Mouse (Mus musculus) kidney, postnatal 0 days (tissue): ENCODE data around the gene Nmnat1. TPM values are rescaled to one million over a fixed set of nuclear protein-coding genes. Genes with fewer than 3 reads are reported as not detected.
A peak's percentile ranks its signal among the peaks of the same experiment; 100 is the strongest.

Experiments used
- ATAC-seq: fragments of 200-750 bp; cut with Nextera tagmentation; replicated peaks from 2 replicates; pipeline ENCODE4 v1.8.0; 2017; ENCODE audit warnings: low read depth, moderate number of reproducible peaks, moderate TSS enrichment, moderate library complexity; ENCODE audit not compliant: low FRiP score
- DNase-seq: peaks from one replicate; pipeline ENCODE4 v3.0.0-alpha.2; 2016; ENCODE audit warnings: low spot score
- H3K27ac ChIP-seq: fragments of 300-500 bp; sonication (generic); 2 replicates; pipeline ENCODE4 v1.5.1; 2014; ENCODE audit warnings: mild to moderate bottlenecking
- H3K27me3 ChIP-seq: fragments of 300-500 bp; sonication (generic); 2 replicates; pipeline ENCODE4 v1.6.1; 2014; ENCODE audit warnings: low read length, mixed read lengths; ENCODE audit not compliant: insufficient read depth
- H3K36me3 ChIP-seq: fragments of 300-500 bp; sonication (generic); 2 replicates; pipeline ENCODE4 v1.6.1; 2014; ENCODE audit warnings: low read length, mixed read lengths; ENCODE audit not compliant: insufficient read depth
- H3K4me1 ChIP-seq: fragments of 300-500 bp; sonication (generic); replicated peaks from 2 replicates; pipeline ENCODE4 v1.6.1; 2014; ENCODE audit warnings: antibody characterized with exemption, low read length, mixed read lengths; ENCODE audit not compliant: insufficient read depth
- H3K4me2 ChIP-seq: fragments of 300-500 bp; sonication (generic); 2 replicates; pipeline ENCODE4 v1.6.1; 2014; ENCODE audit warnings: mild to moderate bottlenecking, low read length, moderate library complexity, mixed read lengths
- H3K4me3 ChIP-seq: fragments of 300-500 bp; sonication (generic); replicated peaks from 2 replicates; pipeline ENCODE4 v1.5.1; 2014; ENCODE audit warnings: low read depth, low read length
- H3K9ac ChIP-seq: fragments of 300-500 bp; sonication (generic); 2 replicates; pipeline ENCODE4 v1.6.1; 2014; ENCODE audit warnings: low read depth, low read length
- H3K9me3 ChIP-seq: fragments of 300-500 bp; sonication (generic); replicated peaks from 2 replicates; pipeline ENCODE4 v1.6.1; 2016; ENCODE audit warnings: low read length, inconsistent platforms, mixed read lengths
- CTCF ChIP-seq: IDR thresholded peaks from 2 replicates; pipeline ENCODE4 v1.5.1; 2016; ENCODE audit warnings: antibody characterized with exemption, low read depth, mild to moderate bottlenecking, moderate library complexity
- WGBS: fragments of 180-500 bp; shearing (Covaris S2); extraction: QIAGEN DNeasy Blood & Tissue Kit; methylation state at CpG from one replicate; pipeline ENCODE4 v1.1.7; 2014; 5-methylcytosine and 5-hydroxymethylcytosine counted together
- polyA plus RNA-seq: library from polyadenylated mRNA; unstranded; fragments of >200 nt; fragmentation: Nextera tagmentation; extraction: Ambion mirVana; gene quantifications from 2 replicates; pipeline ENCODE4 v1.2.1, GENCODE M21; 2015

Gene Nmnat1
- polyA plus RNA-seq, 1 experiment from 2014 or later, result 9.6 TPM

DNA sequence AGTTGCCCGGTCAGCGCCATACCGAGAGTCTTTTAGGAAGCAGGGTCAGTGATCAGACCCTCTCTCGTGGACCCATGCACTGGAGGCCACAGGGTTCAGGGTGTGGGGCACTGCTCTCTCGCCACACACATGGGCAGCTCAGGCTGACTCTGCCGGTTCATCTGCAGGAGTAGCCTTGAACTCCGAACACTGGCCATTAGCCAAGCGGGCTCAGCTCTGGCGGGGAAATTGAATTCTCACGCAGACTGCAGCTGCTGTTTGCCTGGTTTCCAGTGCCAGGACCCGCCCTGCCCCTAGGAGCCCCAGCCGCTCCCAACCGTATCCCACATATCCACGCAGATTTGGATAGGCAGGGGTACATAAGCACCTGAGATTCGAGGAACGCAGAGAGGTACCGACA, 30.7 kb downstream of the Nmnat1 start:
- WGBS, result 84% methylated on average over 17 of the region's 17 CpGs
- H3K9ac ChIP-seq, result no peak overlapping the region
- H3K4me2 ChIP-seq, result no peak overlapping the region
- no peaks in the 10 kb centered on the region for H3K9me3 ChIP-seq
- H3K27me3 ChIP-seq, result no peaks in the 10 kb centered on the region
- H3K4me3 ChIP-seq, result no peak overlapping the region
- TF ChIP-seq CTCF, result no peak
- ATAC-seq (no peak), DNase-seq (no peak)
- H3K27ac ChIP-seq, result no peak overlapping the region
- no peaks in the 10 kb centered on the region for H3K36me3 ChIP-seq
- no peaks in the 10 kb centered on the region for H3K4me1 ChIP-seq

DNA sequence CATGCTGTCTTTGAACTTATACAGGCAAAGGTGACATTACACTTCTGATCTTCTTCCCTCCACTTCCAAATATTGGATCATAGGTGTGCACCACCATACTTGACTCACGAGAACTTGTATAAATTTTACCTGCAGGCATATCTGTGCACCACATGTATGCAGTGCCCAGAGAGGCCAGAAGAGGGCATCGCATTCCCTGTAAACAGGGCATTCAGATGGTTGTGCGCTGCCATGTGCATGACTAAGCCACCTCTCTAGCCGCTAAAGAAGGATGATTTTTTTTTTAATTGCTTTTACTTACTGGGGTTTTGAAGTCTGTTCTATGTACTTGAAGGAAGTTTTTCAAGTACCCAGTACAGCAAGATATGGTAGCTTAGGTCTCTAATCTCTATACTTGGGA, 31.3 kb downstream of the Nmnat1 start:
- H3K27me3 ChIP-seq, result no peaks in the 10 kb centered on the region
- no peak overlapping the region for H3K4me2 ChIP-seq
- no peak overlapping the region for H3K27ac ChIP-seq
- no peaks in the 10 kb centered on the region for H3K4me1 ChIP-seq
- no peak for ATAC-seq
- WGBS, result 87% methylated on average over 4 of the region's 4 CpGs
- H3K36me3 ChIP-seq, result no peaks in the 10 kb centered on the region
- H3K9ac ChIP-seq, result no peak overlapping the region
- no peaks in the 10 kb centered on the region for H3K9me3 ChIP-seq
- DNase-seq, result peak; percentile 37
- H3K4me3 ChIP-seq, result no peak overlapping the region
- TF ChIP-seq CTCF, result peak; percentile 62

DNA sequence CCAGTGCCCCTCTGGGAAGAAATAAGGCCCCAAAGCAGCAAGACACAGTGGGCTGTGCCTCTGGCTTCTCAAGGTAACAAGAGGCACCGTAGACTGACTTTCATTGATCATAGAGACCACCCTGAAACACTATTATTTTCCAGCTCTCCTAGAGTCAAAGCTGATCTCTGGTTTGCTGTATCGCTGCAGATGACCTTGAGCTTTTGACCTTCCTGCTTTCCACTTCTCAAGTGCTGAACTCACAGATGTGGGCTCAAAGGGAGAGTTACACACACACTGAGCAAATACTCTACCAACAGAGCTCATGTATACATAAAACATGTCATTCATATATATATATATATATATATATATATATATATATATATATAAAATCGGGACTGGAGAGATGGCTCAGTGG, 34.4 kb downstream of the Nmnat1 start:
- H3K9ac ChIP-seq, result no peak overlapping the region
- ATAC-seq, result no peak
- H3K4me3 ChIP-seq, result no peak overlapping the region
- H3K4me1 ChIP-seq, result 0 out of 2 replicates have a peak, but pooled peaks cover 3% of the 10 kb centered on the region
- no peaks in the 10 kb centered on the region for H3K27me3 ChIP-seq
- H3K36me3 ChIP-seq, result no peaks in the 10 kb centered on the region
- no peak overlapping the region for H3K4me2 ChIP-seq
- 72% methylated on average over 3 of the region's 3 CpGs for whole genome bisulfite sequencing
- no peak overlapping the region for H3K27ac ChIP-seq
- no peak for TF ChIP-seq CTCF
- DNase-seq, result no peak
- H3K9me3 ChIP-seq, result no peaks in the 10 kb centered on the region

DNA sequence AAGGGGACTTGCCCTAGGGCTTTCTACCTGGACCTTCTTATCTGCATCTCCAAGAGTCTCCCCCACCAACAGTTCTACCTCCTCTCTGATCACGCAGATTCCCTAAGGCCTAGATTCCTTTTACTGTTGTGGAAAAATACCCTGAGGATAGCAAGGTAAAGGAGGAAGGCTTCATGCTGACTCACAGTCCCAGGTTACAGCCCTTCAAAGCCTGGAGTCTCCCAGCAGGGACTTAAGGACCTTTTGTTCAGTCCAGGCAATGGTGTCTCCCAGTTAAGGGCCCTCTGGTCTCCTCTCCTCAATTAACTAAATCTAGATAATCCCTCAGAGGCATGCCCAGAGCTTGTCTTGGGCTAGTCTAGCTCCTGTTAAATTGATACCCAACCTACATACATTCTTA, 38.7 kb downstream of the Nmnat1 start:
- ATAC-seq (no peak), DNase-seq (no peak)
- TF ChIP-seq CTCF, result no peak
- no peak overlapping the region for H3K4me3 ChIP-seq
- peak overlapping the region; percentile 83 for H3K27ac ChIP-seq
- H3K4me1 ChIP-seq, result 0 out of 2 replicates have a peak, but pooled peaks cover 7% of the 10 kb centered on the region
- no peak overlapping the region; the same call in 1 of the 2 replicates for H3K4me2 ChIP-seq
- peak overlapping the region; percentile 35; the same call in 1 of the 2 replicates for H3K9ac ChIP-seq
- no peaks in the 10 kb centered on the region for H3K27me3 ChIP-seq
- no peaks in the 10 kb centered on the region for H3K9me3 ChIP-seq
- H3K36me3 ChIP-seq, result no peaks in the 10 kb centered on the region
- WGBS, result 61% methylated on average over 1 of the region's 1 CpGs

DNA sequence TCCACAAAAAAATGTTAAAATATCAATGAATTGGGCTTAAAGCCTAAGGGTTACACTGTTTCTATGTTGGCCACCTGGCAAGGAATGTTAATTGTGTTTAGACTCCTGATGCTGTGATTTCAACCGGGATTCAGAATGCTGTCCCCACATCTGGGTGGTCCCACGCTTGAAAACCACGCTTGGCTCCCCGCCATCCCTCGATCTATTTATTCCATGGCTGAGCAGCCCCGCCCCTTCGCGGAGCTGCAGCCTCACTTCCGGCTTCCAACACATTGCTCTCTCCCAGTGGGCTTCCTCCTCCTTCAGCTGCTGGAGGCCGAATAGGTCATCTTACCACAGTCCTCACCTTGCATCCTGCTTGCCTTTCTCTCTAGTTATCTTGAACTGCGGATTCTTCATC, 39.1 kb downstream of the Nmnat1 start:
- H3K4me3 ChIP-seq, result peak overlapping the region; percentile 10
- no peaks in the 10 kb centered on the region for H3K27me3 ChIP-seq
- WGBS, result 5% methylated on average over 11 of the region's 11 CpGs
- no peaks in the 10 kb centered on the region for H3K9me3 ChIP-seq
- H3K9ac ChIP-seq, result peak overlapping the region; percentile 35
- DNase-seq (peak; percentile 87), ATAC-seq (peak; percentile 67)
- peak overlapping the region; percentile 83 for H3K27ac ChIP-seq
- peak overlapping the region; percentile 58 for H3K4me2 ChIP-seq
- no peaks in the 10 kb centered on the region for H3K36me3 ChIP-seq
- no peak for TF ChIP-seq CTCF
- H3K4me1 ChIP-seq, result 0 out of 2 replicates have a peak, but pooled peaks cover 7% of the 10 kb centered on the region

DNA sequence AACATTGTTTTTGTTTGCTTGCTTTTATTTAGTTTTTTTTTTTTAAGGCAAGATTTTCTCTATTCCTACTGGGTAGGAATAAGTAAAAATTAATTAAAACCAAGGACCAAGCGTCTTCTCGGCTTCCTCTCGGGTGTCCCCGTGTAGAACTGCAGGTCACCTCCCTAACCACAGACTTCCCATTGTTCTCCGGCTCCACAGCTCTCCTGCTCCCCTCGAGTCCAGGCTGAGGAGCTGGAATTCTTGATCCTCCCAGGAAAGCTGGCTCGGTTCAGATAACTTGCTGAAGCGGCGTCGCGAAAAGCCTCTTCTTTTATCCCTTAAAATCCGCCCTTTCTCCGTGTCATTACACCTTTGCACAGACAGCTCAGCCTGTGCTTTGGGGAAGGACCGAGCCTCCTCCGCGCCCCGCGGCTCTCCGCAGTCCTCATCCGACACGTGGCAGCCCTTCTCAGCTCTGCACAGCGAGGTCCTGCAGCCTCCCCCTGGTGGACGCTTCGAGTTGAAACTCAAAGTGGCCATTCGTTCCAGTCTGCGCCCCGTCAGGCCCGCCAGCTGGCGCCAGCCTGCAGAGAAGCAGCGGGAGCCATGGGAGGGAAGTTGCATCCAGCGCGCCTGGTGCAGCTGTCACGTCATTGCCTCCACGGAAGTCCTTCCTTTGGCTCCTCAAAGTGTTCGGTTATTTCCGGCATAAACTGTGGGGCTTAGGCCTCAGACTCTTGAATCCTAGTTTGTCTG, 39.9 kb downstream of the Nmnat1 start:
- TF ChIP-seq CTCF, result peak; percentile 98
- Histone ChIP-seq H3K9me3 (no peaks in the 10 kb centered on the region), H3K36me3 (no peaks in the 10 kb centered on the region), H3K4me1 (peaks cover 13% of the 10 kb centered on the region), H3K27me3 (no peaks in the 10 kb centered on the region), H3K4me2 (peak overlapping the region; percentile 58), H3K27ac (peak overlapping the region; percentile 83), H3K4me3 (peak overlapping the region; percentile 15), H3K9ac (peak overlapping the region; percentile 50; the same call in 1 of the 2 replicates)
- ATAC-seq (peak; percentile 94), DNase-seq (peak; percentile 98)
- 0% methylated on average over 36 of the region's 36 CpGs for WGBS
